Mouse (Mus musculus): ENCODE results near the gene Rnf5. TPM values are rescaled to one million over a fixed set of nuclear protein-coding genes. Genes with fewer than 3 reads are reported as not detected.

Gene Rnf5
- polyA plus RNA-seq, 1 experiment from 2014 or later, result 119 TPM

DNA sequence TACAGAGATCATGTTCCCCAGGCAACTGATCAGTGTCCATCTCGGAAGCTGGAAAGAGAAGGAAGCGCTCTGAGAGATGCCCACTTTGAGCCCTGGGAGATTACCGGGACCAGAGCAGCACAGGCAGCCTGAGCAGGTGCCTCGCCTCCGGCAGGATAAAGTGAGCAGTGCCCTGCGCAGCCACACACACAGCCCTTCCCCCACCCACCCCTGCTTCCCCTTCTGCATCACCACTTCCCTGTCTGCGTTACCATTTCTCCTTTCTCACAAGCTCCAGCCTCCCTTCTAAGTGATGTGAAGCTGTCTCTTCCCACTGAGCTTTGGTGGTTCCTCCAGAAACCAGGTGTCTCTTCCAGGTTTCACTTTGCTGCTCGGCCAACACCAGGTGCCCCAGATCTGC, 42.3 kb downstream of the Rnf5 start:
- H3K36me3 ChIP-seq, result no peaks in the 10 kb centered on the region
- WGBS, result 26% methylated on average over 8 of the region's 8 CpGs
- H3K9me3 ChIP-seq (replicated peaks), result no peaks in the 10 kb centered on the region
- no peak for ATAC-seq (ENCODE audit: insufficient number of reproducible peaks, low FRiP score, low TSS enrichment, low read depth)
- H3K27ac ChIP-seq (replicated peaks), result no peak overlapping the region; the same call in 1 of the 2 replicates
- no peak overlapping the region for H3K4me2 ChIP-seq (replicated peaks)
- H3K4me3 ChIP-seq (replicated peaks), result no peak overlapping the region
- H3K27me3 ChIP-seq, result no peaks in the 10 kb centered on the region
- H3K4me1 ChIP-seq, result peaks cover 5% of the 10 kb centered on the region; the same call in 1 of the 2 replicates
- H3K9ac ChIP-seq, result no peak overlapping the region

DNA sequence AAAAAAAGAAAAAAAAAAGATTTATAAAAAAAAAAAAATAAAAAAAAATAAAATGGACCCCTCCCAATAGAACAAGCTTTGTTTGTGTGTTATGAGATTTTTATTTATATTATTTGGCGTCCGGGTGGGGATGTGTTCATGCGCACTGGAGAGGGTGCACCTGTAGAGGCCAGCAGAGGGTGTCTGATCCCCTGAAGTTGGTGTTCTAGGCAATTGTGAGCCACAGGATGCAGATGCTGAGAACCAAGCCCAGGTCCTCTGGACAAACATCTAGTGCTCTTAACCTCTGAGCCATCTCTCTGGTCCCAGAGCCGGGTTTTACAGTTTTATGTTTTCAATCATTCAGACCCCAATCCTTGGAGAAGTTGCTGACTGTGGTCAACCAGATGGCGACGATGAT, 43.1 kb downstream of the Rnf5 start:
- H3K4me1 ChIP-seq, result peaks cover 5% of the 10 kb centered on the region; the same call in 1 of the 2 replicates
- ATAC-seq (ENCODE audit: insufficient number of reproducible peaks, low FRiP score, low TSS enrichment, low read depth), result no peak
- 88% methylated on average over 6 of the region's 6 CpGs for WGBS
- H3K36me3 ChIP-seq, result no peaks in the 10 kb centered on the region
- no peak overlapping the region for H3K9ac ChIP-seq
- no peak overlapping the region for H3K4me2 ChIP-seq (replicated peaks)
- H3K27me3 ChIP-seq, result no peaks in the 10 kb centered on the region
- no peak overlapping the region for H3K4me3 ChIP-seq (replicated peaks)
- H3K9me3 ChIP-seq (replicated peaks), result no peaks in the 10 kb centered on the region
- no peak overlapping the region for H3K27ac ChIP-seq (replicated peaks)

DNA sequence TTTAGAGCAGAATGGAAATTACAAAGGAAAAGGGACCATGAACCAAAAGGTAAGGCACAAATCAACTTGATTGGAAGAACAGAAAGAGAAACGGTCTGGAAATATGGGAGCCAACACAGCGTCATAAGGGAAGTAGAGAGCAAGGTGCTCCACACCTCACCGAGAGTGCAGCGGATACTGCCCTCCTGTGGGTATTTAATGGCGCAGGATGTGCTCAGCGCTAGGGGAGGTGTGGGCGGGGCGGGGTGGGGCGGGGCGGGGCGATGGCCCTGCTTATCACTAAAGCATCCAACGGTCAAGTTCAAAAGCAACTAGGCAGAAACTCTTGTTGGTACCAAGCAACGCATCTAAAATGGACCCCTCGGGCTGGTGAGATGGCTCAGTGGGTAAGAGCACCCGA, 43.6 kb downstream of the Rnf5 start:
- 25% methylated on average over 15 of the region's 15 CpGs for WGBS
- Histone ChIP-seq H3K4me2 (replicated peaks) (no peak overlapping the region), H3K36me3 (no peaks in the 10 kb centered on the region), H3K4me3 (replicated peaks) (no peak overlapping the region), H3K4me1 (peaks cover 5% of the 10 kb centered on the region; the same call in 1 of the 2 replicates), H3K9me3 (replicated peaks) (no peaks in the 10 kb centered on the region), H3K9ac (no peak overlapping the region), H3K27me3 (no peaks in the 10 kb centered on the region), H3K27ac (replicated peaks) (no peak overlapping the region)
- no peak for ATAC-seq (ENCODE audit: insufficient number of reproducible peaks, low FRiP score, low TSS enrichment, low read depth)

DNA sequence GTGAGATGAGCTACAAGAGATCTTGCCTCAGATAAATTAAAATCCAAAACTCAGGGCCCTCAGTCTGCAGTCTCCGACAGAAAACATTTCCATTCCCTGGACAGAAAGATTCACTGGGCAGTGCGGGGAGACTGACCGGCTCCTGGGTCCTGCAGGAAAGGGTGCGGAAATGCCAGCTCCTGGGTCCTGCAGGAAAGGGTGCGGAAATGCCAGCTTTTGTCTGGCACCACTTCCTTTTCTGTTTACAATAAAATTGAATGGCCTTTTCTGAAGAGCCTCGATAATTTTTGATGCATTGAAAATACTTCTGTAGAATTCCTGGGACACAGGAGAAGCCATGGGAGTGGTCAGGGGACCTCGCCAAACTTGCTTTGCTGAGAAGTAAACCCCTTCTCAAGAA, 44.4 kb downstream of the Rnf5 start:
- H3K9me3 ChIP-seq (replicated peaks), result no peaks in the 10 kb centered on the region
- no peak overlapping the region for H3K27ac ChIP-seq (replicated peaks)
- H3K9ac ChIP-seq, result no peak overlapping the region
- ATAC-seq (ENCODE audit: insufficient number of reproducible peaks, low FRiP score, low TSS enrichment, low read depth), result no peak
- H3K4me1 ChIP-seq, result peaks cover 3% of the 10 kb centered on the region; the same call in 1 of the 2 replicates
- no peaks in the 10 kb centered on the region for H3K36me3 ChIP-seq
- H3K4me2 ChIP-seq (replicated peaks), result no peak overlapping the region
- WGBS, result 82% methylated on average over 7 of the region's 7 CpGs
- H3K4me3 ChIP-seq (replicated peaks), result no peak overlapping the region
- H3K27me3 ChIP-seq, result no peaks in the 10 kb centered on the region

DNA sequence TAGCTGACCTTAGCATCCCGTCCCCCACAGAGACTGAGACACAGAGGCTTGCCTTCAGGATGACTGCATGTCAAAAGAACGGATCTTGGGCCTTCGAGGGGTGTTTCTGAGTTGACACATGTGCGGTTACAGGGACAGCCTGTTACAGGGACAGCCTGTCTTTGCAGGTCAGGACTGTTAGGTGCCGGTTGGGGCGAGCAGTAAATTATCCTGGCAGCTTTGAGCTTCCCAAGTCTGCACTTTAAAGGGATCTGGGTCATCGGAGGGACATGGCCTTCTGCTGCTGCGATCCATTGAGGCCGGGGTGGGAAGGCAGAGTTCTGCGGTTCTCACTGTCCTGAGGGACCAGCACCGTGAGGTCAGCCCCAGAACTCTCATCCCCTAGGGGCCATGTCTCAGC, 46.1 kb downstream of the Rnf5 start:
- no peak overlapping the region for H3K27ac ChIP-seq (replicated peaks)
- no peak for ATAC-seq (ENCODE audit: insufficient number of reproducible peaks, low FRiP score, low TSS enrichment, low read depth)

DNA sequence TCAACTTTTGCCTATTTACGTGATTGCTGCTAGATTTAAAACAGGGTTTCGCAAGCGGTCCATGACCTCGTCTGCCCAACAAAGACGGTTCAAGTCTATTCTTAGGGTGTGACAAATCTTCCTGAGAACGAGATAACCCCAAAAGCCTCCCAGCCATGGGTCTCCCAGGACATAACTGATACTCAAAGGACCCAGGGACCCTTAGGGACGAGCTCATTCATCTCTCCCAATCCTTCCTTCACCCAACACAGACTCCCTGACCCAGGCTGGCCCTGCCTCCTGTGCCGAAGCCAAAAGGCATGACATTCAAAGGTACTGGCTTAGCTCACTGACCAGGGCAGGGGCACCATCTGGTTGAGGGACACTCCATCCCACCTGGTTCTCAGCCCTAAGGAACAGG, 47.1 kb downstream of the Rnf5 start:
- H3K27me3 ChIP-seq, result no peaks in the 10 kb centered on the region
- H3K4me3 ChIP-seq (replicated peaks), result no peak overlapping the region
- no peak for ATAC-seq (ENCODE audit: insufficient number of reproducible peaks, low FRiP score, low TSS enrichment, low read depth)
- 83% methylated on average over 8 of the region's 8 CpGs for WGBS
- no peaks in the 10 kb centered on the region for H3K36me3 ChIP-seq
- H3K9me3 ChIP-seq (replicated peaks), result no peaks in the 10 kb centered on the region
- H3K4me1 ChIP-seq, result no peaks in the 10 kb centered on the region
- H3K27ac ChIP-seq (replicated peaks), result no peak overlapping the region
- no peak overlapping the region for H3K9ac ChIP-seq
- H3K4me2 ChIP-seq (replicated peaks), result no peak overlapping the region

More for the DNA sequence above, 46.1 kb downstream of the Rnf5 start:
- no peak overlapping the region for H3K9ac ChIP-seq
- H3K4me3 ChIP-seq (replicated peaks), result no peak overlapping the region
- 71% methylated on average over 11 of the region's 11 CpGs for WGBS
- H3K4me1 ChIP-seq, result no peaks in the 10 kb centered on the region
- H3K9me3 ChIP-seq (replicated peaks), result no peaks in the 10 kb centered on the region
- H3K27me3 ChIP-seq, result no peaks in the 10 kb centered on the region
- no peaks in the 10 kb centered on the region for H3K36me3 ChIP-seq
- H3K4me2 ChIP-seq (replicated peaks), result no peak overlapping the region

DNA sequence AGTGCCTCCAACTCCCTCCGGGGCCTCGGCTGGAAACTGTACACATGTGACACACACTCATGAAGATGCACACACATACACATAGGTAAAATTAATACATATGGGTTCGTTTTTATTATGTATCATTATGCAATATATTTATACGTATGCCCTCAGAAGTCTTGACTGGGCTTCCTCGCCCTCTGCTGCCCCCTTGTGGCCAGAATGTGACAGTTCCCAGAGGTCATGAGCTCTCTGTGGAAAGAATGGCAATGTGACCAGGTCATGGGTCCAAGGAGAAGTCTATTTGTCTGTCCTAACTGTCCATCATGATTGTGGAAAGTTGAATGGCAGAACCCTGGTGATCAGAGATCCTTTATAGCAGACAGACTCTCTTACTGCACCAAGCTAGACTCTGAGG, 48.0 kb downstream of the Rnf5 start:
- Histone ChIP-seq H3K4me2 (replicated peaks) (no peak overlapping the region), H3K4me3 (replicated peaks) (no peak overlapping the region), H3K9me3 (replicated peaks) (no peaks in the 10 kb centered on the region), H3K4me1 (no peaks in the 10 kb centered on the region), H3K9ac (no peak overlapping the region), H3K27ac (replicated peaks) (no peak overlapping the region), H3K27me3 (no peaks in the 10 kb centered on the region), H3K36me3 (no peaks in the 10 kb centered on the region)
- WGBS, result 22% methylated on average over 5 of the region's 5 CpGs
- no peak for ATAC-seq (ENCODE audit: insufficient number of reproducible peaks, low FRiP score, low TSS enrichment, low read depth)

Other genes starting within 250 kb of the Rnf5 start
- gene Btnl2, start 248.9 kb downstream of the Rnf5 start, polyA plus RNA-seq (2015; fragmentation: Nextera tagmentation; extraction: Ambion mirVana), result 0.24 and 0.30 TPM in 2 replicates
- gene Btnl1, start 226.6 kb downstream of the Rnf5 start, polyA plus RNA-seq (2015; fragmentation: Nextera tagmentation; extraction: Ambion mirVana), result 0.08 TPM in 1 of 2 replicates, not detected in the other
- 0.45 and 0.51 TPM in 2 replicates for gene BC051142, start 204.9 kb downstream of the Rnf5 start, polyA plus RNA-seq (2015; fragmentation: Nextera tagmentation; extraction: Ambion mirVana)
- not detected in 2 replicates for gene Btnl4, start 126.4 kb downstream of the Rnf5 start, polyA plus RNA-seq (2015; fragmentation: Nextera tagmentation; extraction: Ambion mirVana)
- not detected in 2 replicates for gene Btnl6, start 86.3 kb downstream of the Rnf5 start, polyA plus RNA-seq (2015; fragmentation: Nextera tagmentation; extraction: Ambion mirVana)
- gene Notch4, start 39.4 kb downstream of the Rnf5 start, polyA plus RNA-seq (2015; fragmentation: Nextera tagmentation; extraction: Ambion mirVana), result 5.7 and 6.5 TPM in 2 replicates
- gene Gpsm3, start 13.9 kb downstream of the Rnf5 start, polyA plus RNA-seq (2015; fragmentation: Nextera tagmentation; extraction: Ambion mirVana), result 8.5 and 9.7 TPM in 2 replicates
- gene Pbx2, start 12.4 kb downstream of the Rnf5 start, polyA plus RNA-seq (2015; fragmentation: Nextera tagmentation; extraction: Ambion mirVana), result 11.0 and 13.3 TPM in 2 replicates
- 3.3 and 3.7 TPM in 2 replicates for gene Ager, start 5.8 kb downstream of the Rnf5 start, polyA plus RNA-seq (2015; fragmentation: Nextera tagmentation; extraction: Ambion mirVana)
- 57.6 and 61.2 TPM in 2 replicates for gene Agpat1, start 572 bp upstream of the Rnf5 start, polyA plus RNA-seq (2015; fragmentation: Nextera tagmentation; extraction: Ambion mirVana)
- 11.2 and 13.2 TPM in 2 replicates for gene Egfl8, start 12.3 kb upstream of the Rnf5 start, polyA plus RNA-seq (2015; fragmentation: Nextera tagmentation; extraction: Ambion mirVana)
- 27.5 and 28.3 TPM in 2 replicates for gene Ppt2, start 24.8 kb upstream of the Rnf5 start, polyA plus RNA-seq (2015; fragmentation: Nextera tagmentation; extraction: Ambion mirVana)
- 1.3 and 1.5 TPM in 2 replicates for gene Prrt1, start 25.8 kb upstream of the Rnf5 start, polyA plus RNA-seq (2015; fragmentation: Nextera tagmentation; extraction: Ambion mirVana)
- 16.2 and 16.8 TPM in 2 replicates for gene Fkbpl, start 41.1 kb upstream of the Rnf5 start, polyA plus RNA-seq (2015; fragmentation: Nextera tagmentation; extraction: Ambion mirVana)
- gene Atf6b, start 43.5 kb upstream of the Rnf5 start, polyA plus RNA-seq (2015; fragmentation: Nextera tagmentation; extraction: Ambion mirVana), result 88.8 and 94.7 TPM in 2 replicates
- 0.48 and 0.87 TPM in 2 replicates for gene Tnxb, start 66.8 kb upstream of the Rnf5 start, polyA plus RNA-seq (2015; fragmentation: Nextera tagmentation; extraction: Ambion mirVana)
- 1.4 and 2.1 TPM in 2 replicates for gene C4b, start 140.2 kb upstream of the Rnf5 start, polyA plus RNA-seq (2015; fragmentation: Nextera tagmentation; extraction: Ambion mirVana)
- 0.12 TPM in 1 of 2 replicates, not detected in the other for gene Cyp21a1, start 200.9 kb upstream of the Rnf5 start, polyA plus RNA-seq (2015; fragmentation: Nextera tagmentation; extraction: Ambion mirVana)
- gene Stk19, start 233.3 kb upstream of the Rnf5 start, polyA plus RNA-seq (2015; fragmentation: Nextera tagmentation; extraction: Ambion mirVana), result 30.4 and 33.8 TPM in 2 replicates
- gene Dxo, start 233.3 kb upstream of the Rnf5 start, polyA plus RNA-seq (2015; fragmentation: Nextera tagmentation; extraction: Ambion mirVana), result 66.2 and 70.7 TPM in 2 replicates
- 50.6 and 55.0 TPM in 2 replicates for gene Skiv2l, start 246.5 kb upstream of the Rnf5 start, polyA plus RNA-seq (2015; fragmentation: Nextera tagmentation; extraction: Ambion mirVana)
- gene Nelfe, start 246.7 kb upstream of the Rnf5 start, polyA plus RNA-seq (2015; fragmentation: Nextera tagmentation; extraction: Ambion mirVana), result 97.7 and 114 TPM in 2 replicates

Data from embryonic facial prominence, embryonic 15.5 days (tissue).